Mouse (Mus musculus): ENCODE results near the gene Armh1. TPM values are rescaled to one million over a fixed set of nuclear protein-coding genes. Genes with fewer than 3 reads are reported as not detected.
"Not testable (repeated sequence)": the region's sequence is repeated elsewhere in the genome, so short reads cannot be mapped to it uniquely, and the experiment has no call there.

The Armh1 gene
- polyA plus RNA-seq, 1 experiment, result not detected

DNA sequence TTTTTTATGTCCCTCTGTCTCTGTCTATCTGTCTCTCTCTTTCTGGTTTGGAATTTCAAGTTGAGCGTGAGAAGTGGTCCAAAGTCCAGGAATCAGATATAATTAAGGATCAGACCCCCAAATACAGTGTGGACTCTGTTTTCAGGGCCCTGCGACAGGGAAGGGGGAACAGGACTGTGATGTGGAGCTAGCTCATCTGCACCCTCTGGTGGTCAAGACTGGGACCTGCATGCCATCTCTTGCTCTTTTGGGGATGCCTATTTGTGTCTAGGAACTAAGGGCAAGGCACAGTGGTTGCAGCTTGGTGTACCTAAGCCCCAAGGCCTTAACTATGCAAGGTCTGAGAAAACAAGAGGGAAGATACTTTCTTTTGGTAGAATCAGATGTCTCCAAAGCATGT lies 15.4 kb upstream of the Armh1 start:
- Histone ChIP-seq H3K79me3 (ENCODE audit: low read depth) (no peaks in the 10 kb centered on the region), H3K36me3 (ENCODE audit: control insufficient read depth, insufficient read depth) (peaks cover 5% of the 10 kb centered on the region), H3ac (ENCODE audit: control insufficient read depth, insufficient read length, low read depth) (no peak overlapping the region), H3K4me3 (ENCODE audit: insufficient read depth, poor library complexity, severe bottlenecking) (no peak overlapping the region), H3K79me2 (ENCODE audit: control insufficient read depth, insufficient read depth) (no peaks in the 10 kb centered on the region), H3K27me3 (ENCODE audit: control insufficient read depth, insufficient read depth, insufficient read length) (peaks cover 3% of the 10 kb centered on the region)
- no peak for TF ChIP-seq MAX (IDR thresholded peaks at IDR 0.05)
- peak; percentile 80 for TF ChIP-seq CTCF (IDR thresholded peaks at IDR 0.05; ENCODE audit: control insufficient read depth, insufficient read depth, insufficient read length)

DNA sequence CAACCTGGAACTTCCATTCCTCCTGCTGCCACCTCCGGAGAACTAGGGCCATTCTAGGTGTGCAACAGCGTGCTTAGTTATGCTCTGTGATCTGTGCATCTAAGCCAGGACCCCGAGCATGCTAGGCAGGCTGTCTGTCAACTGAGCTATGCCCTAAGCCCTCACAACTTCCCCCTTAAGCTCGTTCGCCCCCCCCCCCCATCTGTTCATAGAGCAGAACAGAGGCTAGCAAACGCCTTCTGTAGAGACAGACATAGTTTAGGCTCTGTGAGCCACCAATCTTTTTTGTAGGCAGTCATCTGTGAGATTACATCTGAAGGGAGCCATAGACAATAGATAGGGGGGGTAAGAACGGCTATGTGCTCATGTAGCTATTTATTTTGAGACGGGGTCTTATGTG lies 11.1 kb upstream of the Armh1 start:
- Histone ChIP-seq H3K27me3 (ENCODE audit: control insufficient read depth, insufficient read depth, insufficient read length) (peaks cover 3% of the 10 kb centered on the region), H3K79me3 (ENCODE audit: low read depth) (no peaks in the 10 kb centered on the region)
- TF ChIP-seq CTCF (IDR thresholded peaks at IDR 0.05; ENCODE audit: control insufficient read depth, insufficient read depth, insufficient read length) (no peak), MYOG (IDR thresholded peaks at IDR 0.05; ENCODE audit: control insufficient read depth, extremely low read depth, insufficient read length) (no peak), MAX (IDR thresholded peaks at IDR 0.05) (no peak), CEBPB (IDR thresholded peaks at IDR 0.05; ENCODE audit: low read depth) (no peak), FOSL1 (IDR thresholded peaks at IDR 0.05; ENCODE audit: insufficient read depth, low read length, poor library complexity, severe bottlenecking) (no peak), MYOD1 (IDR thresholded peaks at IDR 0.05; ENCODE audit: control insufficient read depth, insufficient read length, low read depth) (no peak), USF1 (IDR thresholded peaks at IDR 0.05; ENCODE audit: low read depth) (no peak)

DNA sequence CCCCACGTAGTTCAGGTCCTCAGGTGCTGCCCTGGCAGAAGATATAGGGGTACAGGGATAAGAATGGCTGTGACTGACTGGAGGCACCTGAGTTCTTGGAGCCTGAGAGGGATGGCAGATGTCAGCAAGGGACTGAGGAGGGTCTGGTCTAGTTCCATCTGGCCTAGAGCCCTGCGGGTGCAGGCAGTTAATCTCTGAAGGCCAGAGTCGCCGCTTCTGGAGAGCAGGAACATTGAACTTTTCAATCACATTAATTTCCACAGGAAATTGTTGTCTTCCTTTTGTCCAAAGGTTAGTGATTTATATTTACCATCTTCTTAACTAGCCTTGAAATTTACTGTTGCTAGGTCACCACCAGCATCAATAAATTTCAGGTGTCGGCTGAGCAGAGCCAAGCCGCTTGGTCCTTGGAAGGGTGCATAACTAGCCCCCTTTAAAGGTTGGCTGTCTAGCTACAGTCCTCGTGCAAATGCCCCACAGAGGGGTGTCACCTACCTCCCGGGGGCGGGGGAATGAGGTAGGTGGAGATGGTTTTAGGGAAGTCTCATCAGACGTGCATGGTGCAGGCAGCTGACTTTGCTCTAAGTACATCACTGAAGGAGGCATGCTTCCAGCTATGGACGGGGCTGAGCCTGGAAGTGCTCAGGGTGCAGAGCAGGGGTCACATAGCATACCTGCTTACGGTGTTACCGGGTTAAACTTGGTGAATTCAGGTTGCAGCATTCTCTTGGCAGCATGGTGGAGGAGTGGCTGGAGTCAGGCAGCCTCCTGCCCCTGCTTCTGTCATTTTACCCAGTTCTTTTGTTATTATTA lies 10.4 kb upstream of the Armh1 start:
- no peak overlapping the region for H3K4me3 ChIP-seq (ENCODE audit: insufficient read depth, poor library complexity, severe bottlenecking)
- no peaks in the 10 kb centered on the region for H3K79me3 ChIP-seq (ENCODE audit: low read depth)
- no peak overlapping the region for H3ac ChIP-seq (ENCODE audit: control insufficient read depth, insufficient read length, low read depth)
- H3K27me3 ChIP-seq (ENCODE audit: control insufficient read depth, insufficient read depth, insufficient read length), result peaks cover 3% of the 10 kb centered on the region
- no peaks in the 10 kb centered on the region for H3K79me2 ChIP-seq (ENCODE audit: control insufficient read depth, insufficient read depth)
- TF ChIP-seq MYOG (IDR thresholded peaks at IDR 0.05; ENCODE audit: control insufficient read depth, extremely low read depth, insufficient read length), result no peak
- TF ChIP-seq MYOD1 (IDR thresholded peaks at IDR 0.05; ENCODE audit: control insufficient read depth, insufficient read length, low read depth), result no peak
- no peak for TF ChIP-seq USF1 (IDR thresholded peaks at IDR 0.05; ENCODE audit: low read depth)
- no peak for TF ChIP-seq CEBPB (IDR thresholded peaks at IDR 0.05; ENCODE audit: low read depth)
- TF ChIP-seq MAX (IDR thresholded peaks at IDR 0.05), result no peak
- H3K36me3 ChIP-seq (ENCODE audit: control insufficient read depth, insufficient read depth), result no peaks in the 10 kb centered on the region

More for the DNA sequence above, 11.1 kb upstream of the Armh1 start:
- Histone ChIP-seq H3ac (ENCODE audit: control insufficient read depth, insufficient read length, low read depth) (no peak overlapping the region), H3K36me3 (ENCODE audit: control insufficient read depth, insufficient read depth) (no peaks in the 10 kb centered on the region), H3K79me2 (ENCODE audit: control insufficient read depth, insufficient read depth) (no peaks in the 10 kb centered on the region), H3K4me3 (ENCODE audit: insufficient read depth, poor library complexity, severe bottlenecking) (no peak overlapping the region)

DNA sequence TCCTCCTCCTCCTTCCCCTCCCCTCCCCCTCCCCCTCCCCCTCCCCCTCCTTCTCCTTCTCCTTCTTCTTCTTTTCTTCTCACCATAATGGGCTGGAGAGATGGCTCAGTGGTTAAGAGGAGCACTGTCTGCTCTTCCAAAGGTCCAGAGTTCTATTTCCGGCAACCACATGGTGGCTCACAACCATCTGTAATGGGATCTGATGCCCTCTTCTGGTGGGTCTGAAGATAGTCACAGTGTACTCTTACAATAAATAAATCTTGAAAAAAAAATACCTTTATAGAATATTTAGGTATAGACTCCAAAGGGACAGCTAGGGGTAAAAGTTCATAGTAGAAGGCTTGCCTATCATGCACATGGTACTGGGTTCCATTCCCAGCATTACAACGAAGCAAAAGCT lies 9.3 kb upstream of the Armh1 start:
- no peak overlapping the region for H3ac ChIP-seq (ENCODE audit: control insufficient read depth, insufficient read length, low read depth)

DNA sequence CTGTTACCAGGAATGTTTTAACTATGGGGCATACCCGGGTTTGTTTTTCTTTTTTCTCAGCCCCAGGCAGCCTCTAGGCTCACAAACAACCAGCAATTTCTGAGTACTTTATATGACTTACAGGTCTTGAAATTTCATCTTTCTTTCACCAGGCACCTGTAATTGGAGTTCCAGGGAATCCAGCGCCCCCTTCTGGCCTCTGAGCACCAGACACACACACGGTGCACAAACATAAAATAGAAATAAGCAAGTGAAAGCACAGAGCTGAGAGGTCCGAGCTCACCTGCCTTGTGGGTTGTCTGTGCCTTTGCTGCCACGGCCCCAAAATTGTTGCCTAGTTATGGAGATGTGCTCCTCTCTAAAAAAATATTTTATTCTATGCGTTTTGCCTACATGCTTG lies 8.0 kb upstream of the Armh1 start:
- not testable (repeated sequence) for H3K27me3 ChIP-seq (ENCODE audit: control insufficient read depth, insufficient read depth, insufficient read length); H3K36me3 ChIP-seq (ENCODE audit: control insufficient read depth, insufficient read depth)

More for the DNA sequence above, 9.3 kb upstream of the Armh1 start:
- Histone ChIP-seq H3K79me2 (ENCODE audit: control insufficient read depth, insufficient read depth) (no peaks in the 10 kb centered on the region), H3K27me3 (ENCODE audit: control insufficient read depth, insufficient read depth, insufficient read length) (peaks cover 3% of the 10 kb centered on the region), H3K4me3 (ENCODE audit: insufficient read depth, poor library complexity, severe bottlenecking) (no peak overlapping the region), H3K79me3 (ENCODE audit: low read depth) (no peaks in the 10 kb centered on the region), H3K36me3 (ENCODE audit: control insufficient read depth, insufficient read depth) (no peaks in the 10 kb centered on the region)
- TF ChIP-seq CTCF (IDR thresholded peaks at IDR 0.05; ENCODE audit: control insufficient read depth, insufficient read depth, insufficient read length) (no peak), USF1 (IDR thresholded peaks at IDR 0.05; ENCODE audit: low read depth) (no peak), MAX (IDR thresholded peaks at IDR 0.05) (no peak), MYOD1 (IDR thresholded peaks at IDR 0.05; ENCODE audit: control insufficient read depth, insufficient read length, low read depth) (no peak), CEBPB (IDR thresholded peaks at IDR 0.05; ENCODE audit: low read depth) (no peak), MYOG (IDR thresholded peaks at IDR 0.05; ENCODE audit: control insufficient read depth, extremely low read depth, insufficient read length) (no peak), FOSL1 (IDR thresholded peaks at IDR 0.05; ENCODE audit: insufficient read depth, low read length, poor library complexity, severe bottlenecking) (no peak)

DNA sequence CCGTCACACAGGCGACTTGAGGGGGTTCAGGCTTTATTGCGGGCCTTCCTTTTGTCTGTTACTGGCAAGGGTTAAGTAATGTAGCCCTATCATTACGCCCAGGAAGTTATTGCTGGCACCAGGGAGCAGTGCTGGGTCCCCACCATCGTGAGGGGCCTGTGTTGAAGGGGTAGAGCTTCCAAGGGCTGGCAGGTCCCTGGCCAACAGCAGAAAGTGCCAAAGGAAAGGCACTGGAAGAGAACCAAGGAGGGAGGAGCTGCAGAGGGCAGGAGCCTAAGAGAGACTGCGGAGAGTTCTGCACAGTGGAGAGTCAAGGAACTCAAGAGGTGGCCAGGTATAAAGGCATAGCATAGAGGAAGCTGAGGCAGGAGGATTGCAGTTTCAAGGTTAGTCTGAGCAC lies 2.7 kb upstream of the Armh1 start:
- no peak for TF ChIP-seq CEBPB (IDR thresholded peaks at IDR 0.05; ENCODE audit: low read depth)
- TF ChIP-seq CTCF (IDR thresholded peaks at IDR 0.05; ENCODE audit: control insufficient read depth, insufficient read depth, insufficient read length), result no peak
- TF ChIP-seq MYOG (IDR thresholded peaks at IDR 0.05; ENCODE audit: control insufficient read depth, extremely low read depth, insufficient read length), result no peak
- no peak for TF ChIP-seq MAX (IDR thresholded peaks at IDR 0.05)
- TF ChIP-seq USF1 (IDR thresholded peaks at IDR 0.05; ENCODE audit: low read depth), result no peak
- no peak for TF ChIP-seq FOSL1 (IDR thresholded peaks at IDR 0.05; ENCODE audit: insufficient read depth, low read length, poor library complexity, severe bottlenecking)
- no peak for TF ChIP-seq MYOD1 (IDR thresholded peaks at IDR 0.05; ENCODE audit: control insufficient read depth, insufficient read length, low read depth)
- Histone ChIP-seq H3ac (ENCODE audit: control insufficient read depth, insufficient read length, low read depth) (no peak overlapping the region), H3K4me3 (ENCODE audit: insufficient read depth, poor library complexity, severe bottlenecking) (no peak overlapping the region), H3K79me2 (ENCODE audit: control insufficient read depth, insufficient read depth) (no peaks in the 10 kb centered on the region), H3K36me3 (ENCODE audit: control insufficient read depth, insufficient read depth) (no peaks in the 10 kb centered on the region), H3K79me3 (ENCODE audit: low read depth) (no peaks in the 10 kb centered on the region), H3K27me3 (ENCODE audit: control insufficient read depth, insufficient read depth, insufficient read length) (no peaks in the 10 kb centered on the region)

More for the DNA sequence above, 8.0 kb upstream of the Armh1 start:
- not testable (repeated sequence) for H3K4me3 ChIP-seq (ENCODE audit: insufficient read depth, poor library complexity, severe bottlenecking); H3K79me3 ChIP-seq (ENCODE audit: low read depth); H3ac ChIP-seq (ENCODE audit: control insufficient read depth, insufficient read length, low read depth); H3K79me2 ChIP-seq (ENCODE audit: control insufficient read depth, insufficient read depth)
